Mouse (Mus musculus) stomach, embryonic 14.5 days (tissue): ENCODE data around the gene Sprr2d. TPM values are rescaled to one million over a fixed set of nuclear protein-coding genes. Genes with fewer than 3 reads are reported as not detected.

Experiments used
- ATAC-seq: fragments of 200-750 bp; cut with Nextera tagmentation; 2 replicates; pipeline ENCODE4 v1.8.0; 2017; ENCODE audit warnings: low read depth, moderate TSS enrichment; ENCODE audit not compliant: insufficient number of reproducible peaks, insufficient read depth, low FRiP score
- H3K27ac ChIP-seq: fragments of 300-500 bp; sonication (generic); 2 replicates; pipeline ENCODE4 v1.5.1; 2014; ENCODE audit warnings: mild to moderate bottlenecking, low read length, moderate library complexity, mixed read lengths
- H3K27me3 ChIP-seq: fragments of 300-500 bp; sonication (generic); 2 replicates; pipeline ENCODE4 v1.6.1; 2014; ENCODE audit warnings: low read length, control low read depth, mixed read lengths; ENCODE audit not compliant: control insufficient read depth, insufficient read depth
- H3K36me3 ChIP-seq: fragments of 300-500 bp; sonication (generic); 2 replicates; pipeline ENCODE4 v1.6.1; 2014; ENCODE audit warnings: mild to moderate bottlenecking, control low read depth, low read length, moderate library complexity, mixed read lengths; ENCODE audit not compliant: control insufficient read depth, insufficient read depth
- H3K4me1 ChIP-seq: fragments of 300-500 bp; sonication (generic); 2 replicates; pipeline ENCODE4 v1.6.1; 2014; ENCODE audit warnings: low read length, control low read depth, mixed read lengths; ENCODE audit not compliant: control insufficient read depth, insufficient read depth
- H3K4me2 ChIP-seq: fragments of 300-500 bp; sonication (generic); replicated peaks from 2 replicates; pipeline ENCODE4 v1.6.1; 2014; ENCODE audit warnings: low read depth, low read length, control low read depth
- H3K4me3 ChIP-seq: fragments of 300-500 bp; sonication (generic); 2 replicates; pipeline ENCODE4 v1.5.1; 2014; ENCODE audit warnings: low read depth, low read length, control low read depth
- H3K9ac ChIP-seq: fragments of 300-500 bp; sonication (generic); replicated peaks from 2 replicates; pipeline ENCODE4 v1.6.1; 2014; ENCODE audit warnings: low read depth, mild to moderate bottlenecking, control low read depth, low read length, moderate library complexity, mixed read lengths
- H3K9me3 ChIP-seq: fragments of 300-500 bp; sonication (generic); 2 replicates; pipeline ENCODE4 v1.6.1; 2016; ENCODE audit warnings: low read depth, low read length, control low read depth; ENCODE audit not compliant: control insufficient read depth
- WGBS: fragments of 180-500 bp; shearing (Covaris S2); extraction: QIAGEN DNeasy Blood & Tissue Kit; methylation state at CpG from one replicate; pipeline ENCODE4 v1.1.7; 2014; 5-methylcytosine and 5-hydroxymethylcytosine counted together
- polyA plus RNA-seq: library from polyadenylated mRNA; unstranded; fragments of >200 nt; fragmentation: Nextera tagmentation; extraction: Ambion mirVana; gene quantifications from 2 replicates; pipeline ENCODE4 v1.2.1, GENCODE M21; 2014

Sprr2d gene
- not detected in 2 replicates for polyA plus RNA-seq

GRCm38 (mm10) chr3:92338840-92339239, at the start of gene Sprr2d:
TSS of gene Sprr2d (plus strand) at chr3:92339140.
- no peak within 1 kb of the TSS for H3K4me3 ChIP-seq
- no peak within 1 kb of the TSS for H3K27ac ChIP-seq
- no peaks in the 10 kb centered on the region for H3K36me3 ChIP-seq
- no peak within 1 kb of the TSS for H3K9ac ChIP-seq
- WGBS: 88% methylated on average over 5 of the region's 5 CpGs
- no peaks in the 10 kb centered on the region for H3K9me3 ChIP-seq
- ATAC-seq: no peak
- no peaks in the 10 kb centered on the region for H3K4me1 ChIP-seq
- no peak within 1 kb of the TSS for H3K4me2 ChIP-seq
- no peaks in the 10 kb centered on the region for H3K27me3 ChIP-seq

- Histone ChIP-seq H3K9me3 (no peaks in the 10 kb centered on the region), H3K27me3 (no peaks in the 10 kb centered on the region), H3K27ac (no peak overlapping the region), H3K9ac (no peak overlapping the region), H3K4me2 (no peak overlapping the region), H3K4me1 (no peaks in the 10 kb centered on the region), H3K36me3 (no peaks in the 10 kb centered on the region), H3K4me3 (no peak overlapping the region)
- WGBS: 74% methylated on average over 1 of the region's 1 CpGs
- no peak for ATAC-seq
Measured at GRCm38 (mm10) chr3:92307406-92307805, 31.5 kb upstream of the Sprr2d start.

GRCm38 (mm10) chr3:92316320-92316719, 22.6 kb upstream of the Sprr2d start, which contains the start of gene Sprr2b:
TSS of gene Sprr2b (plus strand) at chr3:92316620.
- Histone ChIP-seq H3K27me3 (no peaks in the 10 kb centered on the region), H3K4me1 (no peaks in the 10 kb centered on the region), H3K4me3 (no peak within 1 kb of the TSS), H3K27ac (no peak within 1 kb of the TSS), H3K9ac (no peak within 1 kb of the TSS), H3K36me3 (no peaks in the 10 kb centered on the region), H3K9me3 (no peaks in the 10 kb centered on the region), H3K4me2 (no peak within 1 kb of the TSS)
- WGBS: 71% methylated on average over 2 of the region's 2 CpGs
- no peak for ATAC-seq

GRCm38 (mm10) chr3:92317384-92317783, 21.6 kb upstream of the Sprr2d start:
- Histone ChIP-seq H3K27ac (no peak overlapping the region), H3K27me3 (no peaks in the 10 kb centered on the region), H3K9ac (no peak overlapping the region), H3K4me2 (no peak overlapping the region), H3K9me3 (no peaks in the 10 kb centered on the region), H3K4me3 (no peak overlapping the region), H3K4me1 (no peaks in the 10 kb centered on the region), H3K36me3 (no peaks in the 10 kb centered on the region)
- ATAC-seq: no peak
- 83% methylated on average over 2 of the region's 2 CpGs for WGBS

- no peaks in the 10 kb centered on the region for H3K27me3 ChIP-seq
- no peaks in the 10 kb centered on the region for H3K9me3 ChIP-seq
- ATAC-seq: no peak
- H3K9ac ChIP-seq: no peak overlapping the region
- WGBS: 70% methylated on average over 1 of the region's 1 CpGs
- no peak overlapping the region for H3K27ac ChIP-seq
- no peaks in the 10 kb centered on the region for H3K36me3 ChIP-seq
- H3K4me3 ChIP-seq: no peak overlapping the region
- H3K4me1 ChIP-seq: no peaks in the 10 kb centered on the region
- no peak overlapping the region for H3K4me2 ChIP-seq
Measured at GRCm38 (mm10) chr3:92336278-92336677, 2.7 kb upstream of the Sprr2d start.

- Histone ChIP-seq H3K27me3 (no peaks in the 10 kb centered on the region), H3K36me3 (no peaks in the 10 kb centered on the region), H3K4me1 (no peaks in the 10 kb centered on the region), H3K9ac (no peak within 1 kb of the TSS), H3K4me3 (no peak within 1 kb of the TSS), H3K4me2 (no peak within 1 kb of the TSS), H3K9me3 (no peaks in the 10 kb centered on the region), H3K27ac (no peak within 1 kb of the TSS)
- no peak for ATAC-seq
- 86% methylated on average over 2 of the region's 2 CpGs for WGBS
Measured at GRCm38 (mm10) chr3:92351843-92352242, 12.9 kb downstream of the Sprr2d start, which contains the start of gene Sprr2e. TSS of gene Sprr2e (plus strand) at chr3:92352143.

GRCm38 (mm10) chr3:92361619-92362018, 22.7 kb downstream of the Sprr2d start:
- H3K36me3 ChIP-seq: no peaks in the 10 kb centered on the region
- no peak overlapping the region for H3K4me3 ChIP-seq
- no peak overlapping the region for H3K27ac ChIP-seq
- no peak overlapping the region for H3K4me2 ChIP-seq
- no peak overlapping the region for H3K9ac ChIP-seq
- H3K9me3 ChIP-seq: no peaks in the 10 kb centered on the region
- no peaks in the 10 kb centered on the region for H3K4me1 ChIP-seq
- H3K27me3 ChIP-seq: no peaks in the 10 kb centered on the region
- ATAC-seq: no peak

GRCm38 (mm10) chr3:92364887-92365286, 25.9 kb downstream of the Sprr2d start, which contains the start of gene Sprr2f:
TSS of gene Sprr2f (plus strand) at chr3:92365187.
- no peaks in the 10 kb centered on the region for H3K9me3 ChIP-seq
- no peak within 1 kb of the TSS for H3K4me2 ChIP-seq
- ATAC-seq: no peak
- H3K4me3 ChIP-seq: no peak within 1 kb of the TSS
- no peaks in the 10 kb centered on the region for H3K36me3 ChIP-seq
- no peaks in the 10 kb centered on the region for H3K27me3 ChIP-seq
- H3K4me1 ChIP-seq: no peaks in the 10 kb centered on the region
- H3K27ac ChIP-seq: no peak within 1 kb of the TSS
- no peak within 1 kb of the TSS for H3K9ac ChIP-seq
- WGBS: 56% methylated on average over 3 of the region's 3 CpGs

GRCm38 (mm10) chr3:92373613-92374012, 34.7 kb downstream of the Sprr2d start:
- 75% methylated on average over 2 of the region's 2 CpGs for WGBS

More at GRCm38 (mm10) chr3:92373613-92374012, 34.7 kb downstream of the Sprr2d start:
- Histone ChIP-seq H3K9me3 (no peaks in the 10 kb centered on the region), H3K27ac (no peak overlapping the region), H3K4me1 (no peaks in the 10 kb centered on the region), H3K36me3 (no peaks in the 10 kb centered on the region), H3K4me3 (no peak overlapping the region), H3K4me2 (no peak overlapping the region), H3K9ac (no peak overlapping the region), H3K27me3 (no peaks in the 10 kb centered on the region)
- ATAC-seq: no peak
